Mouse (Mus musculus) cortical plate, adult 2 months (tissue): ENCODE results near the gene Sf1.

ENCODE experiments used
- CTCF ChIP-seq: fragments of 200-500 bp; IDR thresholded peaks from 2 replicates; pipeline ENCODE4 v1.5.1; 2011; ENCODE audit warnings: mild to moderate bottlenecking, control low read depth, low read length; ENCODE audit not compliant: insufficient read depth; ENCODE audit errors: extremely low read depth
- POLR2A ChIP-seq: fragments of 200-500 bp; IDR thresholded peaks from 2 replicates; pipeline ENCODE4 v1.6.1; 2011; ENCODE audit warnings: mild to moderate bottlenecking, low read length, control low read depth; ENCODE audit not compliant: insufficient read depth; ENCODE audit errors: extremely low read depth

GRCm38 (mm10) chr19:6407109-6407508, 43.6 kb downstream of the Sf1 start:
- TF ChIP-seq POLR2A (no peak), CTCF (no peak)
